Mouse (Mus musculus) gastrocnemius, postnatal 25 days (tissue): ENCODE data around the gene Myh2. TPM values are rescaled to one million over a fixed set of nuclear protein-coding genes. Genes with fewer than 3 reads are reported as not detected.

ENCODE experiments used
- DNase-seq: peaks from one replicate; pipeline ENCODE4 v3.0.0; 2022
- total RNA-seq, 2 experiments: library from RNA; stranded (reverse); gene quantifications; 1 replicate in 1 of 2; 2 replicates in 1 of 2; pipeline ENCODE4 v1.2.3; 2021

The Myh2 gene
- total RNA-seq, 2 experiments from 2014 or later: 1,544 to 1,819 TPM

- peak; percentile 52 for DNase-seq
These were observed 66.8 kb downstream of the Myh2 start, which contains the start of gene Myh4 for GRCm38 (mm10) chr11:67237481-67238079. Myh4 (plus strand) TSS chr11:67238029.

DNA sequence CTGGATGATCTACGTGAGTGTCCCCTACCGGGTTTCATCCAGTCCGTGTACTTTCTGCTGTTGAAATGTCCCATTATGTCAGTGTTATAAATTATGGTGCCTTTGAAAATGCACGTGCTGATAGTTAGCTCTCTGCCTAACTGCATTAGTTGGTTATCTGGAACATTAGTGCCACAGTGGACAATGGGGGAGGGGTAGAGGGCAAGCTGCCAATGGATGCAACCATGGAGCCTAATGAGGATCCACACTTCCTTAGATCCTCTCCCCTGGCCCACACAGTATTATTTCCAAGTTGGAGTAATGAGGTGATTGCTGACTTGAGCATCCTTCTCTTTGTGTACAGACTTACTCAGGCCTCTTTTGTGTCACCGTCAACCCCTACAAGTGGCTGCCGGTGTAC lies 70.2 kb downstream of the Myh2 start:
- no peak for DNase-seq

Other genes starting within 250 kb of the Myh2 start
- gene Tmem238l, start 214.4 kb upstream of the Myh2 start, total RNA-seq: not detected
- under 1 TPM; 0.28 to 0.96 TPM for gene Tmem220, start 145.9 kb upstream of the Myh2 start, total RNA-seq
- 1 to 10 TPM; 6.9 to 8.9 TPM for gene Adprm, start 118.4 kb upstream of the Myh2 start, total RNA-seq
- 1 to 10 TPM; 7.2 to 7.3 TPM for gene Sco1, start 118.4 kb upstream of the Myh2 start, total RNA-seq
- gene Myh3, start 92.7 kb upstream of the Myh2 start, total RNA-seq: 10 to 100 TPM; 11.9 to 13.1 TPM
- gene Myh1, start 29.0 kb downstream of the Myh2 start, total RNA-seq: 1,000 to 10,000 TPM; 3,929 to 5,903 TPM
- gene Myh4, start 67.0 kb downstream of the Myh2 start, total RNA-seq: over 10,000 TPM; 20,146 to 24,206 TPM
- 100 to 1,000 TPM; 217 to 253 TPM for gene Myh8, start 106.1 kb downstream of the Myh2 start, total RNA-seq
- gene Myh13, start 150.6 kb downstream of the Myh2 start, total RNA-seq: 1 to 10 TPM; 4.3 to 5.8 TPM